Mouse (Mus musculus) B cell, adult 67 days (primary cell): ENCODE data around the gene Jag1. TPM values are rescaled to one million over a fixed set of nuclear protein-coding genes. Genes with fewer than 3 reads are reported as not detected.

Experiments used
- total RNA-seq, 2 experiments: library from RNA; stranded (reverse); gene quantifications; 4 replicates each; pipeline ENCODE4 v1.2.4; 2023

Gene Jag1
- not detected for total RNA-seq

GRCm38 (mm10) chr2:137116025-137116674, at the start of gene Jag1:
Gene Jag1, minus strand, starts transcription at chr2:137116644.

Other genes starting within 250 kb of the Jag1 start
- 10 to 100 TPM; 11.0 to 20.4 TPM for gene AL731706.2, start 231.0 kb downstream of the Jag1 start, total RNA-seq
- 10 to 100 TPM; 10.7 to 14.3 TPM for gene Slx4ip, start 225.4 kb downstream of the Jag1 start, total RNA-seq
- 1 to 10 TPM; 4.3 to 5.8 TPM for gene AL731706.1, start 225.3 kb downstream of the Jag1 start, total RNA-seq
- 10 to 100 TPM; 10.2 to 10.4 TPM for gene Mkks, start 225.3 kb downstream of the Jag1 start, total RNA-seq